Mouse (Mus musculus) ES-E14 (cell line): ENCODE data around the gene Fut1. TPM values are rescaled to one million over a fixed set of nuclear protein-coding genes. Genes with fewer than 3 reads are reported as not detected.
A peak's percentile ranks its signal among the peaks of the same experiment; 100 is the strongest.

ENCODE experiments used
- DNase-seq: peaks from one replicate; pipeline ENCODE4 v3.0.0-alpha.2; 2013; ENCODE audit warnings: low read depth, low spot score
- H3K27ac ChIP-seq: 2 replicates; pipeline ENCODE4 v1.5.1; 2012; ENCODE audit warnings: low read depth, mild to moderate bottlenecking, low read length, moderate library complexity, mixed read lengths; ENCODE audit not compliant: poor library complexity, insufficient read depth, severe bottlenecking
- H3K36me3 ChIP-seq: 2 replicates; pipeline ENCODE4 v1.6.1; 2012; ENCODE audit warnings: mild to moderate bottlenecking, low read length, moderate library complexity, mixed read lengths; ENCODE audit not compliant: control insufficient read depth, poor library complexity, insufficient read depth, severe bottlenecking
- H3K4me1 ChIP-seq, 2 experiments: fragments of 150-350 bp in 1 of 2; sonication (generic) in 1 of 2; 2 replicates each; pipeline ENCODE4 v1.6.1; 2012; ENCODE audit warnings: low read length in 2 of 2, mild to moderate bottlenecking in 1 of 2, mixed read lengths in 1 of 2; ENCODE audit not compliant: control insufficient read depth in 2 of 2, insufficient read depth in 2 of 2, poor library complexity in 1 of 2
- H3K4me3 ChIP-seq, 2 experiments: fragments of 150-350 bp in 1 of 2; sonication (generic) in 1 of 2; 2 replicates each; pipeline ENCODE4 v1.5.1; 2012; ENCODE audit warnings: low read length in 2 of 2, low read depth in 1 of 2, mild to moderate bottlenecking in 1 of 2, mixed read lengths in 1 of 2; ENCODE audit not compliant: insufficient read depth in 1 of 2, poor library complexity in 1 of 2, severe bottlenecking in 1 of 2
- H3K9ac ChIP-seq: 2 replicates; pipeline ENCODE4 v1.6.1; 2012; ENCODE audit warnings: low read depth, mild to moderate bottlenecking, low read length, mixed read lengths; ENCODE audit not compliant: poor library complexity, insufficient read depth, severe bottlenecking
- H3K9me3 ChIP-seq: fragments of 150-350 bp; sonication (generic); 2 replicates; pipeline ENCODE4 v1.6.1; 2012; ENCODE audit warnings: low read depth, mild to moderate bottlenecking, low read length; ENCODE audit not compliant: control insufficient read depth, insufficient read depth
- CHD2 ChIP-seq: IDR thresholded peaks from 2 replicates; pipeline ENCODE4 v1.6.1; 2014; ENCODE audit warnings: mild to moderate bottlenecking, low read depth, low read length, inconsistent platforms
- HCFC1 ChIP-seq: IDR thresholded peaks from 2 replicates; pipeline ENCODE4 v1.6.1; 2012; ENCODE audit warnings: low read length, inconsistent platforms, borderline replicate concordance; ENCODE audit not compliant: insufficient read depth
- MAFK ChIP-seq: IDR thresholded peaks from 2 replicates; pipeline ENCODE4 v1.6.1; 2014; ENCODE audit warnings: mild to moderate bottlenecking, low read depth, low read length, inconsistent platforms; ENCODE audit not compliant: insufficient read depth
- ZC3H11A ChIP-seq: IDR thresholded peaks from 2 replicates; pipeline ENCODE4 v1.6.1; 2012; ENCODE audit warnings: low read depth, mild to moderate bottlenecking, inconsistent platforms, low read length, borderline replicate concordance
- ZNF384 ChIP-seq: IDR thresholded peaks from 2 replicates; pipeline ENCODE4 v1.6.1; 2012; ENCODE audit warnings: low read depth, low read length, inconsistent platforms
- in situ Hi-C, 2 experiments: fragments of 600-800 bp; cut with MboI; formaldehyde crosslinking; loops; one replicate each; pipeline ENCODE4 v1.15.1; 2025; ENCODE audit warnings: low sequenced_read_pairs in 2 of 2, inconsistent platforms in 1 of 2; ENCODE audit not compliant: unreplicated experiment in 2 of 2
- total RNA-seq: library from RNA; depleted of rRNA; stranded (reverse); fragments of 300-350 nt; gene quantifications from 2 replicates; pipeline ENCODE4 v1.2.3, GENCODE M21; 2012

The Fut1 gene
- total RNA-seq, 1 experiment, result 0.49 TPM

DNA sequence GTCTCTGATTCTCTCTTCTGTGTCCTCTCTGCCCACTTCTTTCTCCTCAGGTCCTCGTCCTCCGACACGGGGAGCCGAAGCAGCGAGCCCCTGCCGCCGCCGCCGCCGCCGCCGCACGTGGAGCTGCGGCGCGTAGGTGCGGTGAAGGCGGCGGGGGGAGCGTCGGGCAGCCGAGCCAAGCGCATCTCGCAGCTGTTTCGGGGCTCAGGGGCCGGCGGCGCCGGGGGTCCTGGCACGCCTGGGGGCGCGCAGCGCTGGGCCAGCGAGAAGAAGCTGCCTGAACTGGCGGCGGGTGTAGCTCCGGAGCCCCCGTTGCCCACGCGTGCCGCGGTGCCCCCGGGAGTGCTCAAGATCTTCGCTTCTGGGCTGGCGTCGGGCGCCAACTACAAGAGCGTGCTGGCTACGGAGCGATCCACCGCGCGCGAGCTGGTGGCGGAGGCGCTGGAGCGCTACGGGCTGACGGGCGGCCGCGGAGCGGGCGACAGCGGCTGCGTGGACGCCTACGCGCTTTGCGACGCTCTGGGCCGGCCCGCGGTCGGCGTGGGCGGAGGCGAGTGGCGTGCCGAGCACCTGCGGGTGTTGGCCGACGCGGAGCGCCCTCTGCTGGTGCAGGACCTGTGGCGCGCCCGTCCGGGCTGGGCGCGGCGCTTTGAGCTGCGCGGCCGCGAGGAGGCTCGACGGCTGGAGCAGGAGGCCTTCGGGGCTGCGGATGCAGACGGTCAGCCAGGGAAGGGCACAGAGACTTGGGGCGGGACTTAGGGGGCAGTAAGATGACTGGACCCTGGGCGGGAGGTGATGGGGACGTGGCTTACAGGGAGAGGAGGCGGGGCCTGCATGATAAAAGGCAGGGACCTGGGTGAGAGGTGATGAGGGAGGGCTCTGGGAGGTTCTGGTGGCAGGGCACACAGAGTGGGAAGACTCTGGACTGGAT is 11.5 kb downstream of the Fut1 start:
- Histone ChIP-seq H3K27ac (no peak overlapping the region), H3K4me1 (peaks cover 0 to 11% of the 10 kb centered on the region in 2 experiments; a peak in 1 of 4 replicates), H3K36me3 (no peaks in the 10 kb centered on the region), H3K9me3 (no peaks in the 10 kb centered on the region), H3K9ac (peak overlapping the region; percentile 77), H3K4me3 (peak overlapping the region; percentile 70 to 83)
- in situ Hi-C loops, result no loop called here
- DNase-seq, result peak; percentile 78
- 0 out of 2 replicates have a peak, but pooled peaks have one; percentile 46 for TF ChIP-seq HCFC1
- TF ChIP-seq CHD2, result no peak
- TF ChIP-seq ZC3H11A, result 0 out of 2 replicates have a peak, but pooled peaks have one; percentile 5

DNA sequence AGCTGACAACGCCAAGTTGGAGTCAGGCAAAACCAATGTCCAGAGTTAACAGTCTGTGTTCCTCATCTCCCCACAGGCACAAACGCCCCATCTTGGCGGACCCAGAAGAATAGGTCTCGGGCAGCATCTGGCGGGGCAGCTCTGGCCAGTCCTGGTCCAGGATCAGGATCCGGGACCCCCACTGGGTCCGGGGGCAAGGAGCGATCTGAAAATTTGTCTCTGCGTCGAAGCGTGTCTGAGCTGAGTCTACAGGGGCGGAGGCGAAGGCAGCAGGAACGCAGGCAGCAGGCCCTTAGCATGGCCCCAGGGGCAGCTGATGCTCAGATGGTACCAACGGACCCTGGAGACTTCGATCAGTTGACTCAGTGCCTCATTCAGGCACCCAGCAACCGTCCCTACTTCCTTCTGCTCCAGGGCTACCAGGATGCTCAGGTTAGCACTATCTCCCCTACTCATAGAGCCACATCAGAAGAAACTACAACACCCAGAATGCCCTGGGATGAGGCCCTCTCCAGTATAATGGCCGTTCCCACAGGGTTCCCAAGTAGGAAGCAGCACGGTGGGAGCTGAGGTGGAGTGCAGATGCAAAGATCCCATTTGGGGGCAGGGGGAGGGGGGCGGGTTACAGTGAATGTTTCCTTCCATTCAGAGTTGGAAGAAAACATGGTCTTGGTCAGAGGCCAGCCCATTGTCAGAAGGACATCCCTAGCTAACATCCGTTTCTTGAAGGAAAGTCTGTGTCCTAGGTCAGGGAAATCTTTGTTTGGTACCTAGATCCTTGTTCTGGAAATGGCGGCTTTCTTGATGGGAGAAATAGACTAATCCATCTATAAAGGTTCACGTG is 13.2 kb downstream of the Fut1 start:
- no peaks in the 10 kb centered on the region for H3K36me3 ChIP-seq
- peaks cover 0 to 11% of the 10 kb centered on the region in 2 experiments; a peak in 1 of 4 replicates for H3K4me1 ChIP-seq
- in situ Hi-C loops, result no loop called here
- H3K27ac ChIP-seq, result no peak overlapping the region
- H3K9me3 ChIP-seq, result no peaks in the 10 kb centered on the region
- no peak for DNase-seq
- TF ChIP-seq ZC3H11A (no peak), HCFC1 (peak; percentile 90)
- H3K4me3 ChIP-seq, result peak overlapping the region; percentile 9 to 47; a peak in 2 of 4 replicates
- no peak overlapping the region for H3K9ac ChIP-seq

DNA sequence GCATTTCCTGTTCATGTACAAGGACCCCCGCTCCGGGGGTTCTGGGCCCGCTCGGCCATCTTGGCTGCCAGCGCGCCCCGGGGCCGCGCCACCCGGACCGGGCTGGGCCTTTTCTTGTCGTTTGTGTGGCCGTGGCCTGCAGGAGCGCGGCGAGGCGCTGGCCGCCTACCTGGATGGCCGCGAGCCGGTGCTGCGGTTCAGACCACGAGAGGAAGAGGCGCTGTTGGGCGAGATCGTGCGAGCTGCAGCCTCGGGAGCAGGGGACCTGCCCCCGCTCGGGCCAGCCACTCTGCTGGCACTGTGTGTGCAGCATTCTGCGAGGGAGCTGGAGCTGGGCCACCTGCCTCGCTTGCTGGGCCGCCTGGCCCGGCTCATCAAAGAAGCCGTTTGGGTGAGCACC is 15.4 kb downstream of the Fut1 start:
- H3K27ac ChIP-seq, result no peak overlapping the region
- no peak for DNase-seq
- H3K9ac ChIP-seq, result peak overlapping the region; percentile 64
- in situ Hi-C loops, result no loop called here
- TF ChIP-seq CHD2, result no peak
- peaks cover 1 to 7% of the 10 kb centered on the region in 2 experiments; a peak in 2 of 4 replicates for H3K4me1 ChIP-seq
- H3K9me3 ChIP-seq, result no peaks in the 10 kb centered on the region
- no peaks in the 10 kb centered on the region; the same call in 1 of the 2 replicates for H3K36me3 ChIP-seq
- peak overlapping the region; percentile 49 to 52; a peak in 3 of 4 replicates for H3K4me3 ChIP-seq

DNA sequence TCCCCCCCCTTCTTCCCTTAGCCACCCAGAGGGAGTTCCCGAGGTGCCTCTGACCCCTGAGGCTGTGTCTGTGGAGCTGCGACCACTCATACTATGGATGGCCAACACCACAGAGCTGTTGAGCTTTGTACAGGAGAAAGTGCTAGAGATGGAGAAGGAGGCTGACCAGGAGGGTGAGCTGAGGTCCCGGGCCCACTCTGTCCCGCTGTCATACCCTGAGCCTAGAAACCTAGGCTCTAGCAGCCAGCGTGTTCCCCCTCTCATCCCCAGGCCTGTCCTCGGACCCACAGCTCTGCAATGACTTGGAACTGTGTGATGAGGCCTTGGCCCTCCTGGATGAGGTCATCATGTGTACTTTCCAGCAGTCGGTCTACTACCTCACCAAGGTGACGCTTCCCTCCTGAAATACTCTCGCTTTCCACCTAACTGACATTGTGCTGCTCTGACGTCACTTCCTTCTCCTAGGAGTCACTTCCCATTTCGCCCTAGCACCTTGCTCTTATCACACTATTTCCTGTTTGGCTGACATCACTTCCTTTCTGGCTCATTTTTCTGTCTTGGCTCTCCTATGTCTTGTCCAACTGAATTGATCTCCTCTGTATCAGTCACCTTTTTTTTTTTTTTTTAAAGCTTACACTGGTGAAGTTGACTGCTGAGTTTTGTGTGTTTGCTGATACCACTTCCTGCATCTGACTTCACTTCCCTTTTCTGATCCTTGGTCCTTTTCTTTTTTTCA is 18.0 kb downstream of the Fut1 start:
- DNase-seq, result no peak
- H3K9ac ChIP-seq, result no peak overlapping the region
- TF ChIP-seq MAFK (no peak), ZNF384 (0 out of 2 replicates have a peak, but pooled peaks have one; percentile 8), HCFC1 (no peak)
- H3K36me3 ChIP-seq, result peaks cover 2% of the 10 kb centered on the region; the same call in 1 of the 2 replicates
- in situ Hi-C loops, result no loop called here
- H3K9me3 ChIP-seq, result no peaks in the 10 kb centered on the region
- H3K4me3 ChIP-seq, result no peak overlapping the region
- H3K4me1 ChIP-seq, result peaks cover 1 to 10% of the 10 kb centered on the region in 2 experiments; a peak in 2 of 4 replicates
- H3K27ac ChIP-seq, result no peak overlapping the region
